Mouse (Mus musculus) adrenal gland, postnatal 14 days (tissue): ENCODE results near the gene Syna. TPM values are rescaled to one million over a fixed set of nuclear protein-coding genes. Genes with fewer than 3 reads are reported as not detected.
A peak's percentile ranks its signal among the peaks of the same experiment; 100 is the strongest.

Experiments
- DNase-seq: peaks from one replicate; pipeline ENCODE4 v3.0.0; 2021; ENCODE audit warnings: mixed read lengths
- total RNA-seq: library from RNA; stranded (reverse); gene quantifications from 2 replicates; pipeline ENCODE4 v1.2.3, GENCODE M21; 2021

Syna gene
- total RNA-seq, 1 experiment from 2014 or later = not detected

GRCm38 (mm10) chr5:134567445-134567844, 7.5 kb upstream of the Syna start:
- no peak for DNase-seq

- no peak for DNase-seq
Measured at GRCm38 (mm10) chr5:134565696-134566095, 5.7 kb upstream of the Syna start.

GRCm38 (mm10) chr5:134564272-134564671, 4.3 kb upstream of the Syna start:
- DNase-seq = no peak

- DNase-seq = no peak
Measured at GRCm38 (mm10) chr5:134560450-134561171, 640 bp upstream of the Syna start.

- DNase-seq = peak; percentile 87
Measured at GRCm38 (mm10) chr5:134555463-134556164, 4.4 kb downstream of the Syna start.

- peak; percentile 69 for DNase-seq
Measured at GRCm38 (mm10) chr5:134553951-134554546, 5.9 kb downstream of the Syna start.

GRCm38 (mm10) chr5:134552110-134552972, 7.6 kb downstream of the Syna start, which contains the start of gene Clip2:
Gene Clip2 (minus strand): TSS chr5:134552434.
- DNase-seq = peak; percentile 100

GRCm38 (mm10) chr5:134551233-134552109, 8.5 kb downstream of the Syna start:
- peak; percentile 68 for DNase-seq

GRCm38 (mm10) chr5:134550836-134551232, 9.1 kb downstream of the Syna start:
- DNase-seq = no peak

- no peak for DNase-seq
Measured at GRCm38 (mm10) chr5:134549640-134550168, 10.3 kb downstream of the Syna start.

- DNase-seq = no peak
Measured at GRCm38 (mm10) chr5:134548306-134548705, 11.7 kb downstream of the Syna start.

- DNase-seq = no peak
Measured at GRCm38 (mm10) chr5:134546790-134547189, 13.2 kb downstream of the Syna start.

- DNase-seq = peak; percentile 26
Measured at GRCm38 (mm10) chr5:134545242-134545629, 14.7 kb downstream of the Syna start.

- peak; percentile 58 for DNase-seq
Measured at GRCm38 (mm10) chr5:134544516-134545241, 15.3 kb downstream of the Syna start.

- DNase-seq = peak; percentile 69
Measured at GRCm38 (mm10) chr5:134541640-134542039, 18.3 kb downstream of the Syna start.

- DNase-seq = peak; percentile 69
Measured at GRCm38 (mm10) chr5:134540881-134541280, 19.1 kb downstream of the Syna start.

GRCm38 (mm10) chr5:134539891-134540290, 20.1 kb downstream of the Syna start:
- DNase-seq = peak; percentile 89

- no peak for DNase-seq
Measured at GRCm38 (mm10) chr5:134536036-134536435, 23.9 kb downstream of the Syna start.

GRCm38 (mm10) chr5:134532417-134532816, 27.6 kb downstream of the Syna start:
- peak; percentile 51 for DNase-seq

- DNase-seq = peak; percentile 49
Measured at GRCm38 (mm10) chr5:134531585-134531984, 28.4 kb downstream of the Syna start.
